Mouse (Mus musculus): ENCODE measurements around the gene Zfp747. TPM values are rescaled to one million over a fixed set of nuclear protein-coding genes. Genes with fewer than 3 reads are reported as not detected.
"Not testable (repeated sequence)": the region's sequence is repeated elsewhere in the genome, so short reads cannot be mapped to it uniquely, and the experiment has no call there.

Gene Zfp747
- polyA plus RNA-seq, 1 experiment, result 7.2 TPM

GRCm38 (mm10) chr7:127406002-127406987, 30.4 kb upstream of the Zfp747 start, which contains the start of gene Zfp764:
TSS of gene Zfp764 (minus strand) at chr7:127406822.
- H3K27ac ChIP-seq (ENCODE audit: insufficient read depth, low read length), result peak within 1 kb of the TSS; percentile 90
- TF ChIP-seq CTCF (IDR thresholded peaks at IDR 0.05; ENCODE audit: extremely low read depth, insufficient read depth, insufficient read length, insufficient replicate concordance), result peak; percentile 53; the same call in 1 of the 2 replicates
- TF ChIP-seq POLR2A (IDR thresholded peaks at IDR 0.05; ENCODE audit: low read depth, low read length), result peak; percentile 28; the same call in 1 of the 2 replicates
- H3K36me3 ChIP-seq (ENCODE audit: control insufficient read depth, insufficient read depth, low read length); H3K27me3 ChIP-seq (ENCODE audit: control insufficient read depth, insufficient read depth, low read length); H3K4me1 ChIP-seq (ENCODE audit: control insufficient read depth, insufficient read depth, insufficient read length): not testable (repeated sequence)
- H3K4me3 ChIP-seq (ENCODE audit: extremely low read depth, insufficient read depth, insufficient read length), result peak within 1 kb of the TSS; percentile 72
- WGBS, result 1% methylated on average over 40 of the region's 40 CpGs
- peak; percentile 81 to 85 for DNase-seq (ENCODE audit: low read depth in 1 of 2, low spot score in 2 of 2)

GRCm38 (mm10) chr7:127404101-127404500, 28.3 kb upstream of the Zfp747 start:
- H3K27me3 ChIP-seq (ENCODE audit: control insufficient read depth, insufficient read depth, low read length); DNase-seq (ENCODE audit: low read depth in 1 of 2, low spot score in 2 of 2); H3K36me3 ChIP-seq (ENCODE audit: control insufficient read depth, insufficient read depth, low read length); H3K27ac ChIP-seq (ENCODE audit: insufficient read depth, low read length); H3K4me1 ChIP-seq (ENCODE audit: control insufficient read depth, insufficient read depth, insufficient read length); H3K4me3 ChIP-seq (ENCODE audit: extremely low read depth, insufficient read depth, insufficient read length): not testable (repeated sequence)
- 96% methylated on average over 6 of the region's 6 CpGs for WGBS

DNA sequence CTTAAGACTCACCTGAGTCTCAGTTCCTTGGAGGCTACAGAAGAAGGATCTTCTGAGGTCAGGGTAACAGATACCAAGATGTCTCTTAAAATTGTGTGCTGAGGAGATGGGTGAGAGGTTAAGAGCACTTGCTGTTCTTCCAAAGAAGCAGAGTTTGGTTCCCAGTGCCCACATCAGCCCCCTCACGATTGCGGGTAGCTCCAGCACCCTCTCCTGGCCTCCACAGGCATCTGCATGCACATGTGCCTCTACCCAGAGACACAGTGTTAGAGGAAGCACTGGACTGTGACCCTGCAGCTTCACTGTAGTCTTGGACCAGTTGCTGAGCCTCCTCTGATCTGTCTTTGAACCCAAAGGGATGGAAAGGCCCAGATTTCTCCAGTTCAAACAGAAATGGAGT, 27.1 kb upstream of the Zfp747 start:
- Histone ChIP-seq H3K36me3 (ENCODE audit: control insufficient read depth, insufficient read depth, low read length) (no peaks in the 10 kb centered on the region), H3K27me3 (ENCODE audit: control insufficient read depth, insufficient read depth, low read length) (no peaks in the 10 kb centered on the region), H3K4me1 (ENCODE audit: control insufficient read depth, insufficient read depth, insufficient read length) (no peaks in the 10 kb centered on the region), H3K4me3 (ENCODE audit: extremely low read depth, insufficient read depth, insufficient read length) (no peak overlapping the region), H3K27ac (ENCODE audit: insufficient read depth, low read length) (no peak overlapping the region)
- DNase-seq (ENCODE audit: low read depth in 1 of 2, low spot score in 2 of 2), result no peak
- no peak for TF ChIP-seq CTCF (IDR thresholded peaks at IDR 0.05; ENCODE audit: extremely low read depth, insufficient read depth, insufficient read length, insufficient replicate concordance)
- TF ChIP-seq POLR2A (IDR thresholded peaks at IDR 0.05; ENCODE audit: low read depth, low read length), result no peak
- WGBS, result 62% methylated on average over 2 of the region's 2 CpGs

DNA sequence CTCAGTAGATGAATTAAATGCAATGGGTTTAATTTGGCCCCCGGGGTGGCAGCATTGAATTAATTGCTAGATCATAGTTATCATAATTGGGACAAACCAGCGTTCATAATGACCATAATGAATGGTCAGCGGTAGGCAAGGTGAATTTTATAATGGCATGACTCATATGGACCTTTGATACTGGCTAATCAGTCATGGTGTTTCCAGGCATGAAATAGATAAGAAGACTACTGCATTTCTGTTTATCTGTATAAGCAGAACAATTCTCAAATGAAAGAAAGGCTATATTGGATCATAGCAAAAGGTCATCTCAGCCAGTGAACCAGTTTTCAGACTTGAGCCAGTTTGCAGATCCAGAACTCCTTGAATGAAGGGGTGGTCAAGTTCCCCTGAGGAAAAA, 24.5 kb upstream of the Zfp747 start:
- TF ChIP-seq POLR2A (IDR thresholded peaks at IDR 0.05; ENCODE audit: low read depth, low read length) (no peak), CTCF (IDR thresholded peaks at IDR 0.05; ENCODE audit: extremely low read depth, insufficient read depth, insufficient read length, insufficient replicate concordance) (no peak)
- Histone ChIP-seq H3K4me3 (ENCODE audit: extremely low read depth, insufficient read depth, insufficient read length) (no peak overlapping the region), H3K27ac (ENCODE audit: insufficient read depth, low read length) (no peak overlapping the region), H3K27me3 (ENCODE audit: control insufficient read depth, insufficient read depth, low read length) (no peaks in the 10 kb centered on the region), H3K4me1 (ENCODE audit: control insufficient read depth, insufficient read depth, insufficient read length) (no peaks in the 10 kb centered on the region), H3K36me3 (ENCODE audit: control insufficient read depth, insufficient read depth, low read length) (no peaks in the 10 kb centered on the region)
- no peak for DNase-seq (ENCODE audit: low read depth in 1 of 2, low spot score in 2 of 2)
- WGBS, result 63% methylated on average over 3 of the region's 3 CpGs

DNA sequence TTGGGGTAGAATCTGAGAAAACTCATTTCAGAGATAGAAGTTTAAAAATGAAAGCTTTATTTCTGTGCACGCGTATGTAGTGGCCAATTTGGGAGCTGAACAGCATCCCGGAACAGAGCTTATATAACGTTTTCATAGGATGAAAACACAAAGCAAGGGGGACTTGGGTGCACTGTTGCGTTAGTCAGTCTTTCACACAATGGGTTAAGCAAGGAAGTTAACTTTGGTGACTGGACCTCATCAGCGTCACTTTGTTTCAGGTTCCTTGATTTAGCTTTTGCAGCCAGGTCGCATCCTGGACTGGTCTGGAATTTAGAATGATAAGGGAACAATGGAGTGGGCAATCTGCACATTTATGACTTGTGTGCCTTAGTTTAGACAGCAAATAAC, 18.1 kb upstream of the Zfp747 start:
- TF ChIP-seq POLR2A (IDR thresholded peaks at IDR 0.05; ENCODE audit: low read depth, low read length), result no peak
- TF ChIP-seq CTCF (IDR thresholded peaks at IDR 0.05; ENCODE audit: extremely low read depth, insufficient read depth, insufficient read length, insufficient replicate concordance), result no peak
- DNase-seq (ENCODE audit: low read depth in 1 of 2, low spot score in 2 of 2), result no peak
- Histone ChIP-seq H3K27me3 (ENCODE audit: control insufficient read depth, insufficient read depth, low read length) (no peaks in the 10 kb centered on the region), H3K27ac (ENCODE audit: insufficient read depth, low read length) (peak overlapping the region; percentile 60), H3K36me3 (ENCODE audit: control insufficient read depth, insufficient read depth, low read length) (0 out of 2 replicates have a peak, but pooled peaks cover 2% of the 10 kb centered on the region), H3K4me3 (ENCODE audit: extremely low read depth, insufficient read depth, insufficient read length) (peak overlapping the region; percentile 71), H3K4me1 (ENCODE audit: control insufficient read depth, insufficient read depth, insufficient read length) (peaks cover 6% of the 10 kb centered on the region; the same call in 1 of the 2 replicates)
- 2% methylated on average over 7 of the region's 7 CpGs for WGBS

GRCm38 (mm10) chr7:127393157-127393943, 17.5 kb upstream of the Zfp747 start, which contains the start of gene E430018J23Rik:
TSS of gene E430018J23Rik (minus strand) at chr7:127393629.
- peak within 1 kb of the TSS; percentile 95 for H3K27ac ChIP-seq (ENCODE audit: insufficient read depth, low read length)
- H3K4me1 ChIP-seq (ENCODE audit: control insufficient read depth, insufficient read depth, insufficient read length), result peaks cover 6% of the 10 kb centered on the region; the same call in 1 of the 2 replicates
- peak within 1 kb of the TSS; percentile 96 for H3K4me3 ChIP-seq (ENCODE audit: extremely low read depth, insufficient read depth, insufficient read length)
- H3K36me3 ChIP-seq (ENCODE audit: control insufficient read depth, insufficient read depth, low read length), result 0 out of 2 replicates have a peak, but pooled peaks cover 2% of the 10 kb centered on the region
- TF ChIP-seq CTCF (IDR thresholded peaks at IDR 0.05; ENCODE audit: extremely low read depth, insufficient read depth, insufficient read length, insufficient replicate concordance) (no peak), POLR2A (IDR thresholded peaks at IDR 0.05; ENCODE audit: low read depth, low read length) (peak; percentile 53)
- under 1% methylated on average over 45 of the region's 45 CpGs for WGBS
- no peaks in the 10 kb centered on the region for H3K27me3 ChIP-seq (ENCODE audit: control insufficient read depth, insufficient read depth, low read length)
- DNase-seq (ENCODE audit: low read depth in 1 of 2, low spot score in 2 of 2), result peak; percentile 93 to 97
